Mouse (Mus musculus): Measurements from ENCODE around the gene Ldah. TPM values are rescaled to one million over a fixed set of nuclear protein-coding genes. Genes with fewer than 3 reads are reported as not detected.

Ldah gene
- polyA plus RNA-seq, 1 experiment from 2014 or later = 94.6 TPM

- H3K4me1 ChIP-seq = peaks cover 13% of the 10 kb centered on the region
- no peak for ATAC-seq (replicated peaks)
- no peak overlapping the region for H3K27ac ChIP-seq (replicated peaks)
- H3K9ac ChIP-seq (replicated peaks) = no peak overlapping the region
- no peaks in the 10 kb centered on the region for H3K27me3 ChIP-seq
- H3K9me3 ChIP-seq = no peaks in the 10 kb centered on the region
- H3K36me3 ChIP-seq = peaks cover 9% of the 10 kb centered on the region
- WGBS = 85% methylated on average over 10 of the region's 10 CpGs
- H3K4me2 ChIP-seq (replicated peaks) = no peak overlapping the region
- H3K4me3 ChIP-seq = no peak overlapping the region
Measured at GRCm38 (mm10) chr12:8324086-8324485, 116.2 kb downstream of the Ldah start.

DNA sequence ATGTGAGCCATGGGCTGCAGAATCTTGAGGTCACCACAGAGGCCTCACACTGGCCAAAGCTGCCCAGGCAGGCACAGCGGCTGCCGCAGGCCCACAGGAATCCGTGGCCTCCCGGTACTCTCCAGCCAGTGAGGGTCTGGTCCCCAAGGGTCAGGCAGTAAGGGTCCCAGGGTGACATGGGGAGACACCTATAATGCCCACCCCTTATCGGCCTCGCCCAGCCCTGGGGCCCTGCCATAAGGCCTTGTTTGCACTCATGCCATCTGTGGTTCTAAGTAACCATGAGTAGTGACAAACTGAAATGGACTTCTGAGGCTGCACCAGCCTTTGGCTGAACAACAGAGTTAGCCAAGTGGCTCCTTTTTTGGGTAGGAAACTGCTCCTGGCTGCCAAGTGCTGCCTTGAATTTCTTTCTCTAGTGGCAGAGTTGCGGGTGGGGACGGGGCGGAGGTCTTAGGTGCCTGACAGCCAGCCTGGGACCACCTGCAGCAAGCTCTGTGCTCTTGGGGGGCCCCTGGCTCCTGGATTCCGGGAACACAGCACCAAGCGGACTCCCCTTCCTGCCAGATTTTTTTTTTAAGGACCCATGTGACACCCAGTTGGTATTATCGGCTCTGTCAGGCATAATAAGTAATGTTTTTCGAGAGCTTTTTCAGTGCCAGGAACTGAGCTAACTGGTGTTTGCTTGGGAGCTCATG, 117.5 kb downstream of the Ldah start:
- WGBS = 91% methylated on average over 13 of the region's 13 CpGs
- Histone ChIP-seq H3K36me3 (peaks cover 9% of the 10 kb centered on the region), H3K9me3 (no peaks in the 10 kb centered on the region)

DNA sequence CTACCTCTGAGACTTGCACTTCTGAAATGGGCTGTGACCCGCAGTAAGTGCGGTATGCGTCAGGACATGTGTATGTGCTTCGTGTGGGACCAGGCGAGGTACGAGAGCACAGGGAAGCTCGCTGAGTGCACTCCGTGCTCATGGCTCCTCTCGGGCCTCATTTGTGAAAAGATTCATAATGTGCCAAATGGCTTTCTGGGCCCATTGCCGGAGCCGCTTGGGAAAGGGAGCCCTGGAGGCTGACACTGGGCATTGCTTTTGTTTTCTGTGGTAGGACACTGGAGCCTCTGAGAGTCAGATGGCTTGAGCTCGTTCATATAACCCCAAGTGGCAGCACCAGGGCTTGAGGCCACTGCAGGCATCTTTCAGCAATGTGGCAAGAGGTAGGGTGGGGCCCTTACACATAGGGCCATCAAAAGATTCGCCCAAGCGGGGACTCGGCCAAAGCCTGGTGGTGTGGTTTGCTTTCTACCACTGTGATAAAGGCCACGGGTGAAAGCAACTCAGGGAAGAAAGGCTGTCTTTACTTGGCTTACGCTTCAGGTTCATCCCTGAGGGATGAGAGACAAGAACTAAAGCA, 118.1 kb downstream of the Ldah start:
- H3K9ac ChIP-seq (replicated peaks) = no peak overlapping the region
- H3K4me2 ChIP-seq (replicated peaks) = no peak overlapping the region
- no peak overlapping the region for H3K27ac ChIP-seq (replicated peaks)
- H3K36me3 ChIP-seq = peaks cover 9% of the 10 kb centered on the region
- peaks cover 13% of the 10 kb centered on the region for H3K4me1 ChIP-seq
- 88% methylated on average over 17 of the region's 17 CpGs for WGBS
- no peak overlapping the region for H3K4me3 ChIP-seq
- ATAC-seq (replicated peaks) = peak; percentile 11; the same call in 1 of the 2 replicates
- no peaks in the 10 kb centered on the region for H3K27me3 ChIP-seq
- H3K9me3 ChIP-seq = no peaks in the 10 kb centered on the region

More for the DNA sequence above, 117.5 kb downstream of the Ldah start:
- Histone ChIP-seq H3K9ac (replicated peaks) (no peak overlapping the region), H3K27me3 (no peaks in the 10 kb centered on the region), H3K4me1 (peaks cover 13% of the 10 kb centered on the region), H3K4me3 (no peak overlapping the region), H3K27ac (replicated peaks) (no peak overlapping the region), H3K4me2 (replicated peaks) (no peak overlapping the region)
- ATAC-seq (replicated peaks) = no peak

- Histone ChIP-seq H3K4me1 (peaks cover 22% of the 10 kb centered on the region), H3K4me2 (replicated peaks) (no peak overlapping the region), H3K9ac (replicated peaks) (peak overlapping the region; percentile 42), H3K27me3 (no peaks in the 10 kb centered on the region), H3K4me3 (no peak overlapping the region), H3K9me3 (no peaks in the 10 kb centered on the region), H3K36me3 (no peaks in the 10 kb centered on the region; the same call in 1 of the 2 replicates), H3K27ac (replicated peaks) (peak overlapping the region; percentile 87)
- 15% methylated on average over 17 of the region's 17 CpGs for WGBS
- peak; percentile 94 for ATAC-seq (replicated peaks)
Measured at GRCm38 (mm10) chr12:8326825-8327674, 119.1 kb downstream of the Ldah start.

GRCm38 (mm10) chr12:8327675-8328053, 119.8 kb downstream of the Ldah start:
- H3K27ac ChIP-seq (replicated peaks) = peak overlapping the region; percentile 87
- no peak for ATAC-seq (replicated peaks)
- H3K4me3 ChIP-seq = no peak overlapping the region
- peaks cover 25% of the 10 kb centered on the region for H3K4me1 ChIP-seq
- H3K27me3 ChIP-seq = no peaks in the 10 kb centered on the region
- peak overlapping the region; percentile 42 for H3K9ac ChIP-seq (replicated peaks)
- no peaks in the 10 kb centered on the region for H3K9me3 ChIP-seq
- no peaks in the 10 kb centered on the region for H3K36me3 ChIP-seq
- 55% methylated on average over 1 of the region's 1 CpGs for WGBS
- H3K4me2 ChIP-seq (replicated peaks) = no peak overlapping the region

GRCm38 (mm10) chr12:8329236-8329635, 121.3 kb downstream of the Ldah start:
- H3K27ac ChIP-seq (replicated peaks) = no peak overlapping the region
- no peak overlapping the region for H3K4me3 ChIP-seq
- H3K4me1 ChIP-seq = peaks cover 25% of the 10 kb centered on the region
- ATAC-seq (replicated peaks) = no peak
- no peaks in the 10 kb centered on the region for H3K9me3 ChIP-seq
- H3K4me2 ChIP-seq (replicated peaks) = no peak overlapping the region
- no peaks in the 10 kb centered on the region for H3K27me3 ChIP-seq
- H3K36me3 ChIP-seq = no peaks in the 10 kb centered on the region
- no peak overlapping the region for H3K9ac ChIP-seq (replicated peaks)
- WGBS = 87% methylated on average over 7 of the region's 7 CpGs

DNA sequence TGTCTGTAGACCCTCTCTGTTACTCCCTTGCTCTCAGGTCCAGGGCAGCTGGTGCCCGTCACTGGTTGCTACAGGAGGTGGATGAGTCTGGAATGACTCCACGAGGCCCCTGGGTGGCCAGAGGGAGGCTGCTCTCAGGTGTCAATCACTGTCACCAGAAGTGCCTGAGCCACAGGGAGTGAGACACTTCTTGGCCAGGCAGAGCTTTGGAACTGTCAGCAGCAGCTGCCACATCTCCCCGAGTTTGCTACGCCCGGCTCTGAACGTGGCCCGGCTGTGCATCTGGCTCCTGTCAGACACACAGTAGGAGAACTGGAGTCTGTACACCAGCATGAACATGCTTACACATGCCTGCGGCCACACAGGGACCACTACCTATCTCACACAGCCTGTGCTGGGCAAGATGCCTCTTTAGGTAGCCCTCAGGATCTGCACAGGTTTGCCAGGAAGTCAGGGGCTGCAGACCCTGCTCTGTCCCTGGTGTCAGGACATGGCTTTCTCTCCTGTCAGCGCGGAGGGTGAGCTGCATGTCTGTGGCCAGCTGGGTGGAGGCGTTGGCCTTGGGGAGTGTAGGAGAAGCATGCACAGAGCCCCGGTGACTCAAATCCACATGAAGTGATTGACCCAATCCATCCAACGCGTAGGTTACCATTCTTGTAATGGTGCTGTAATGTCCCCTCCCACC, 123.7 kb downstream of the Ldah start:
- Histone ChIP-seq H3K9ac (replicated peaks) (no peak overlapping the region; the same call in 1 of the 2 replicates), H3K27me3 (no peaks in the 10 kb centered on the region), H3K27ac (replicated peaks) (peak overlapping the region; percentile 38), H3K36me3 (peaks cover 7% of the 10 kb centered on the region; the same call in 1 of the 2 replicates), H3K4me1 (peaks cover 25% of the 10 kb centered on the region), H3K4me2 (replicated peaks) (no peak overlapping the region), H3K4me3 (no peak overlapping the region), H3K9me3 (no peaks in the 10 kb centered on the region)
- peak; percentile 7; the same call in 1 of the 2 replicates for ATAC-seq (replicated peaks)
- 60% methylated on average over 14 of the region's 14 CpGs for WGBS

GRCm38 (mm10) chr12:8332174-8332542, 124.3 kb downstream of the Ldah start:
- Histone ChIP-seq H3K4me3 (no peak overlapping the region), H3K9ac (replicated peaks) (peak overlapping the region; percentile 35; the same call in 1 of the 2 replicates), H3K27me3 (no peaks in the 10 kb centered on the region), H3K9me3 (no peaks in the 10 kb centered on the region), H3K4me2 (replicated peaks) (no peak overlapping the region), H3K27ac (replicated peaks) (peak overlapping the region; percentile 38; the same call in 1 of the 2 replicates), H3K36me3 (peaks cover 9% of the 10 kb centered on the region; the same call in 1 of the 2 replicates), H3K4me1 (peaks cover 22% of the 10 kb centered on the region)
- no peak; the same call in 1 of the 2 replicates for ATAC-seq (replicated peaks)
- 38% methylated on average over 5 of the region's 5 CpGs for WGBS

GRCm38 (mm10) chr12:8333617-8334016, 125.7 kb downstream of the Ldah start:
- no peak overlapping the region for H3K4me2 ChIP-seq (replicated peaks)
- H3K9me3 ChIP-seq = no peaks in the 10 kb centered on the region
- H3K9ac ChIP-seq (replicated peaks) = no peak overlapping the region
- no peaks in the 10 kb centered on the region for H3K27me3 ChIP-seq
- no peak for ATAC-seq (replicated peaks)
- H3K4me3 ChIP-seq = no peak overlapping the region
- peaks cover 9% of the 10 kb centered on the region; the same call in 1 of the 2 replicates for H3K36me3 ChIP-seq
- H3K27ac ChIP-seq (replicated peaks) = no peak overlapping the region
- WGBS = 93% methylated on average over 8 of the region's 8 CpGs
- H3K4me1 ChIP-seq = peaks cover 12% of the 10 kb centered on the region

DNA sequence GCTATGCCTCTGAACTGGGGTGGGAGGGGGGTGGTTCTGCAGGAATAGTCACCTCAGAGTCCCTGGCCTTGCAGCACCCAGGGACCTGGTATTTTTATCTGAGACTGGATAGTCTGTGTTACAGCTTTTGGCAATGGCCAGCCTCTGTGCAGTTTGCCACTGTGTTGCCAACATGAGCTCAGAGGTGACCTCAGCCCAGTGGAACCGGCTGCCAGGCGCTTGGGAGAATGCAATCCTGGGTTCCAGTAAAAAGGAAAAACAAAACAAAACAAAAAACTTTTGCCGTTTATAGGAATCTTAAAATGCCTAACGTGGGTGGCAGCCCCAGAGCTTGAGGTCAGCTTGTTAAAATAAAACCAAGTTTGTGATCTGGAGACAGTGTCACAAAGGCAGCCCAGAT, 126.4 kb downstream of the Ldah start:
- Histone ChIP-seq H3K9me3 (no peaks in the 10 kb centered on the region), H3K4me1 (peaks cover 12% of the 10 kb centered on the region), H3K9ac (replicated peaks) (no peak overlapping the region), H3K4me3 (no peak overlapping the region), H3K27ac (replicated peaks) (no peak overlapping the region), H3K27me3 (no peaks in the 10 kb centered on the region), H3K36me3 (peaks cover 9% of the 10 kb centered on the region; the same call in 1 of the 2 replicates), H3K4me2 (replicated peaks) (no peak overlapping the region)
- ATAC-seq (replicated peaks) = no peak
- 77% methylated on average over 4 of the region's 4 CpGs for WGBS
